Mouse (Mus musculus): ENCODE data around the gene Cdca4. TPM values are rescaled to one million over a fixed set of nuclear protein-coding genes. Genes with fewer than 3 reads are reported as not detected.

The Cdca4 gene
- total RNA-seq, 2 experiments from 2014 or later: 17.1 to 20.6 TPM

DNA sequence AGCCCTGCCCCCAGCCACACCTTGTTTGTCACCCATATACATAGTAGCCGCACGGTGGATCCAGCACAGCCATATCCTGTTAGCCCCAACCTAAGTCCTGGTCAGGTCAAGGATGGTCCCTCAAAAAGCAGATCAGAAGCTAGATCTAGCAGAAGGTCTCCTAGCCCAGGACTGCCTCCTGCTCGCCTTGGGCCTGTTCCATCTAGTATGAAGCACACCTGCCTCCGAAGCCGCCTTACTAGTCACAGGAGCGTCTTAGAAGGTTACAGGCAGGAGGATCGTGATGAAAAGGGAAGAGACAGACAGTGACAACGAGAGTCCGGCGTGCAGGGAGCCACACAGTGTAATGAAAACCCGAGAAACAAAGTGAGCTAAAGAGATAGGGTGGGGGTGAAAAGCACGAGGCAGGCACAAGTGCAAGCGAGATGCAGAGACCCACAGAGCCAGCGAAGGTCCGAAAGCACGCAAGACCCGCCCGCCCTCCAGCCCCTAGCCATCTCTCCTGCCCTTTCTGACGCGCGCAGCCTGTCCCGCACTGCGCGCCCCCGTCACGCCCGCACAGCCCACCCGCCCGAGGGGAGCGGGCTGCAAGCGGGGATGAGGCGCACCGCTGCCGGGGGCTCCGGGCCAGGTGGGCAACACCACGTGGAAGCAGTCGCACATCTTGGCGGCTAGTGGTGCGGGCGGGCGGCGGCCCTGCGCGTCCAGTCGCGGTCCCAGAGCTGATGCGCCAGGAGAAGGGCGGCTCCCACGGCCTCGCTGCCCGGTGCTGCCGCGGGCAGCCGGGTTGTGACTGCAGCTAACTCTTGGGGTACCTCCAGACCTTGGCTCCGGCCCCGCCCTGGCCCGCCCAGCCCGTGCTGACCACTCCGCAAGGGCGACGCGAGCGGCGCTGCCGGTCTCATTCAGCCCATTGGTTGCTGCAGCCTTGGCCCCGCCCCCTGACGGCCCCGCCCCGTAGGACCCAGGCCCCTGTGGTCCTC is 27.1 kb downstream of the Cdca4 start, which contains the start of gene Ahnak2:
Gene Ahnak2 (minus strand): TSS at position 794 of the 983 bp plus-strand sequence.
- DNase-seq (ENCODE audit: low spot score in 2 of 2): no peak

DNA sequence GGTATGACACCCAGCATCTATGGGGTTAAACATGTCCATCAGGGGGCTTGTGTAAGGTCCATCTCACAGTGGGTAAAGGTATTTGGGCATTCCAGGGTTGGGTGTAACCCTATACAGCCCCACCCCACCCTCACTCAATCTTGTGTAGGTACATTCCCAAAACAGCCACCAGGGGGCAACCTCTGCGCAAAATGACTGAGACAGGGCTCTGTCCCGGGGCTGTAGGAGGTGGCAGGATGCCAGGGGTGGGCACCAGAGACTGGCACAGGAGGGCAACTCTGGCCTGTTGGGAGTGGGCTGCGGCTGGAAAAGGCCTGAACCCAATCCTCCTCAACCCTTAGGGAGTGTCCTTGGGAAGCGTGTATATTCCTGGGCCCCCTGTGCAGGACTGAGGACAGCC is 28.7 kb downstream of the Cdca4 start:
- peak; percentile 60 to 65 for DNase-seq (ENCODE audit: low spot score in 2 of 2)

DNA sequence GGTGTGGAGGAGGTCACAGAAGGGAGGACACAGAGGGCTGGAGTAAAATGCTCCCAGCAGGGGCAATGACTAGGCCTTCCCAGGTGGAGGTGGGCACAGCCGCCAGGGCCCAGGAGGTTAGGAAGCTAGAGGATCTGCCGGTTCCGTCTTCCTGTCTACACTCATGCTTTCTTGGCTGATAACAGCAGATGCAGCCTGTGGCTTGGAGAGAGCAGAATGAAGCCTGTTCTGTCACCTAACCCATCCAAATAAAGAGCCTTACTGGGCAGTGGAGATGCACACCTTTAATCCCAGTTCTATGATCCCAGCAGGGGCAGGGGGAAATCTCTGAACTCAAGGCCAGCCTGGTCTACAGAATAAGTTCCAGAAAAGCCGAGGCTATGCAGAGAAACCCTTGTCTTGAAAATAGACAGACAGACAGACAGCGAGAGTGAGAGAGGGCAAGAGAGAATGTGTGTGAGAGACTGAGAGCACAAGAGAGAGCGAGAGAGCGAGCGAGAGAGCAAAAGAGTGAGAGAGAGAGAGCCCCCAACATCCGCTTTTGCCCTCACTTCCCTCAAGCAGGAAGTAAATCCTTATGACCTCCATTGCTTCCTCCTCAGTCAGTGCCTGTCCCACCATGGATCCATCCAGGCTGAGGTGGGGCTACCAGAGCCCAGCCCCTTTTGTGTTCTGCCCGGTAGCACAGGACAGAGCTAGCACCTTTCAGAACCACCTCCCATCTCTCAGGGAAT is 29.8 kb downstream of the Cdca4 start:
- no peak for DNase-seq (ENCODE audit: low spot score in 2 of 2)

DNA sequence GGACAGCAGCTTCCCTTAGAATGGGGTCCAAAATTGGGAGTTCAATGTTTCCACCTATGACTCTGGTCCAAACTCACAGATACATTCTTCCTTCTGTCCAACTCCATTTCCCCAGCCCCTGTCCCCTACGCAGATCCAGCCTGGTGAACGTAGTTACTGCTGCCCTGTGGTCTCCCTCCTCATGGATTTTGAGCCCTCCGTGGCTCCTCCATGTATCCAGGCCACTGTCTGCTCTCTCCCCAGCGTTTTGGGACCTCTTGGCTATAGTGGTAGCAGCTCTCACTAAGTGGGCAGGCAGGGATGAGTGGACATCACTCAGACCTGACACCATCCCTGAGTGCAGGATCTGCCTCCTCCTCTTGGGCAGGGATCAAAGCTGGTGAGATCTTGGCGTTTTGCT is 30.5 kb downstream of the Cdca4 start:
- DNase-seq (ENCODE audit: low spot score in 2 of 2): no peak

DNA sequence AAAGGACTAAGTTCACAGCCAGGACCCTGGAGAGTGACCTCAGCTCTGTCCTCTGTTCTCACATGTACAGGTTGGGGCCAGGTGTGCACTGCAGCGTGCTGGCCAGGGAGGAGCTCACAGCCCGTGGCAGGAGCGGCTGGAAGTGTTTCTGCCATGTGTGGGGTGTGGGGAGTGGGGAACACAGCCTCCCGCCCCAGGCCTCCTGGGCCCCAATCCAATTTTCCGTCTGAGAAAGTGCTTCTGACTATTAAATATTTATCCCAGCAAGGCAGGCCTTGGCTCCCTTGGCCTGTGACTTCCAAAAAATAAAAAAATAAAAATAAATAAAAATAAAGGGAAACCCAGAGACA is 30.9 kb downstream of the Cdca4 start:
- DNase-seq (ENCODE audit: low spot score in 2 of 2): peak in 1 of 2 experiments; percentile 47

GRCm38 (mm10) chr12:112797672-112798331 is 31.4 kb downstream of the Cdca4 start:
- DNase-seq (ENCODE audit: low spot score in 2 of 2): no peak

GRCm38 (mm10) chr12:112796551-112797510 is 32.4 kb downstream of the Cdca4 start:
- no peak for DNase-seq (ENCODE audit: low spot score in 2 of 2)

DNA sequence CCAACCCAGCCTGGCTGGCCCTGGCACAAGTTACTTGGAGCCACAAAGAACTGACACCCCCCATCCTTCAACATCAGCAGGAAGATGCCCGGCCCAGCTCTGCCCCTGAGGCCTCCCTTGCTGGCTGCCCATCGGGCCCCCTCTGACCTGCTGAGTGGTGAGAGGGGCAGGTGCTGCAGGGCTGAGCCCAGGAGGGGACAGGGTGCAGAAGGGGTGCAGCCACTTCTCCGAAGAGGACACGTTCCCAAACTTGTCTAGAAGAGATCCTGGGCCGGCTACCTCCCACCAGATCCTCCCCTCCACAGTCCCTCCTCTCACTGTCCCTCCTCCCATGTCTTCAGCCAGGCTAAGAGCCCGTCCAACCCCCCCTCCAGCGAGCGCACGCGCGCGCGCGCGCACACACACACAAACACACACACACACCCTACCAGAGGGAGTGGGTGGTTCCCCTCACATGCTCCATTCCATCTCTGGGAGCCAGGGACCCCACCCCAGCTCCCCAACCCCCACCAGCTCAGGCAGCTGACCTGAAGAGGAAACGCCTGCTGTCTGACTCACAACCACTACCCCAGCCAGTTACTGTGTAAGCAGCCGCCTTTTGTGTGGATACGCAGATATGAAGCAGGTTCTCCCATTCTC is 33.6 kb downstream of the Cdca4 start:
- DNase-seq (ENCODE audit: low spot score in 2 of 2): peak in 1 of 2 experiments; percentile 42

GRCm38 (mm10) chr12:112794998-112795397 is 34.2 kb downstream of the Cdca4 start:
- DNase-seq (ENCODE audit: low spot score in 2 of 2): no peak

DNA sequence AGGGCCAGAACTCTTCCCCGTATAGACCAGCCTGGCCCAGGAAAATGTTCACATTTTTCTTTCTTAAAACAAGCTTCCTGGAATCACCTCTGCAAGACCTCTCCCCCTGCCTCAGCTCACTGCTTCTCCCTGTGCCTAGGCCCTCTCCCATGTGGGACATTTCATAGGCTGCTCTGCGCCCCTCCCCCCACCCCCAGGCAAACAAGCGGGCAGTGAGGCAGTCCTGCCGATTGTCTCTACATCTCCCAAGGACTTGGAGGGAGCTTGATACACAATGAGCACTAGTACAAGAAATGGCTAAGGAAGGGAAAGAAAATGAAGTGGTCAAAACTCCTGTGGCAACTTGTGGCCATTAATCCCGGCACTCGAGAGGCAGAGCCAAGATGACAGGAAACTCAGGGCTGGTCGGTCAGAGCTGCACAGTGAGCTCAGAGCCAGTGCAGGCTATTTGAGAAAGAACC is 34.8 kb downstream of the Cdca4 start:
- no peak for DNase-seq (ENCODE audit: low spot score in 2 of 2)

- peak in 1 of 2 experiments; percentile 45 for DNase-seq (ENCODE audit: low spot score in 2 of 2)
These were observed 35.4 kb downstream of the Cdca4 start for GRCm38 (mm10) chr12:112793601-112794355.

- no peak for DNase-seq (ENCODE audit: low spot score in 2 of 2)
These were observed 38.2 kb downstream of the Cdca4 start for GRCm38 (mm10) chr12:112791026-112791425.

DNA sequence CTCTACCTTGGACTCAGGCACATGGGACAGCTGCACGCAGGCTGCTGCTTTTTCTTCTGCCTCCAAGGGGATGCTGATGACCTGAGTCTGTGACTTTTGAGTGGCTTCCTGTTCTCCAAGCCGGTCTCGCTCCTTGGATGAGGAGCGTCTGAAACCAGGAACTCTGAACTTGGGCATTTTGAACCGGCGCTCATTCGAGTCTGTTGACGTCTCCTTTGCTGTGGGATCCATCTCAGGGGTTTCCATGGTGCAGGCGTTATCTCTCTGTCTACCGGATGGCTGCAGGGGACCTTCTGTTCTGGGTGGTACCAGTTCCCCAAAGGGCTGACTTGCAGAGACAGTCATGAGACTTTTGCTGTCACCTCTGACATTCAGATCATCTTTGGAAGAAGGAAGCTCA is 54.7 kb downstream of the Cdca4 start:
- no peak for DNase-seq (ENCODE audit: low spot score in 2 of 2)

GRCm38 (mm10) chr12:112774026-112774425 is 55.2 kb downstream of the Cdca4 start:
- DNase-seq (ENCODE audit: low spot score in 2 of 2): no peak

DNA sequence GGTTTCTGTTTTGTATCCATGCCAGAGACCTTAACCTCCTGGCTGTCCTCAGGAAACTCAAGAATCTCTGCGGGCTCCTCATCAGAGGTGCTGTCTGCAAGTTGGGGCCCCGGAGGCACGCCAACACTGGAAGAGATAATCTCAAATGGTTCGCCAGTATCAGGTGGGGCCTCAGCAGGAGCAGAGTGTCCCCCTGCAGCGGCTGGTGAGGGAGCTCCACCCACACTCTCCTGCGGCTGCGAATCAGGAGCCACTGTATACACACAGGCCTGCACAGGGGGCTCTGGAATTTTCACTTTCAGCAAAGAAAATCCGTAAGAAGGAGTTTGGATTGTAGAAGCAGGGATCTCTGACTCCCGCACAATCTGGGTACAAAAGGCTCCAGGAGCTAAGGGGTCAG is 55.9 kb downstream of the Cdca4 start:
- DNase-seq (ENCODE audit: low spot score in 2 of 2): no peak

DNA sequence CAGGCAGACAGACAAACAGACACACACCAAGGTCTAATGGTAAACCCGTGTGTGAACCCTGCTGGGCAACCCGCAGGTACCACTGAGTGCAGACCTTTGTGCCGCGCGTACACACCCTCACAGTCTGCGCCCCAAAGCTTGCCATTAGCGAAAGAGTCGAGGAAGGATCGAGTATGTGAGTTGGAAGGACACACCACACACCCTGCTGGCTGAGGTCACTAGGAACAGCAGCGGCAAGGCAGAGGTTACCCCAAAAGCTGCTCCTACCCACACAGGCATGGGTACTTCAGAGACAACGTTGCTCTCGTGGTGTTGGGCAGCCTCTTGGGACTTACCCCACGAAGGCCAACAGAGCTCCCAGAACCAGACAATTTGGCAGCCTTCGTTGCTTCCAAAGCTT is 56.9 kb downstream of the Cdca4 start:
- peak in 1 of 2 experiments; percentile 14 for DNase-seq (ENCODE audit: low spot score in 2 of 2)

DNA sequence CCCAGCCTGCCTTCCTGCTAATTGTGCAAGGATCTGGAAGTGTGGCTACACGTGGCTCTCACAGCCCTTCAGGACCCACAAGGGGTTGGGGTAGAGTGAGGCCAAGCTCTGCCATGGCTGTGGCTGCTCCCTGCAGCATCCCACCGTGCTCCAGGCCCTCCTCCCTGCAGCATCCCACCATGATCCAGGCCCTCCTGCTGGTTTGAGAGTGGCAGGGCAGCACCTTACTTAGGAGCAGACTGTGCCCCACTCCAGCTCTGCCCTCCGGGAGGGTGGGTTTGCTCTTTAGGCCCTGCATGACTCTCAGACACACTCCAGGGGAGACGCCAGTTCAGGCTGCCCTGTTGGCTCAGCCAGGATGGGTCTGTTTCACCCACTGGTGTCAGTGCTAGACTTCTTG is 58.8 kb downstream of the Cdca4 start:
- DNase-seq (ENCODE audit: low spot score in 2 of 2): peak; percentile 6 to 14
